Mouse (Mus musculus): ENCODE measurements around the gene Ankrd44. TPM values are rescaled to one million over a fixed set of nuclear protein-coding genes. Genes with fewer than 3 reads are reported as not detected.

Ankrd44 gene
- total and polyA plus RNA-seq, 3 experiments, result 12.7 to 23.0 (median 19.8) TPM

DNA sequence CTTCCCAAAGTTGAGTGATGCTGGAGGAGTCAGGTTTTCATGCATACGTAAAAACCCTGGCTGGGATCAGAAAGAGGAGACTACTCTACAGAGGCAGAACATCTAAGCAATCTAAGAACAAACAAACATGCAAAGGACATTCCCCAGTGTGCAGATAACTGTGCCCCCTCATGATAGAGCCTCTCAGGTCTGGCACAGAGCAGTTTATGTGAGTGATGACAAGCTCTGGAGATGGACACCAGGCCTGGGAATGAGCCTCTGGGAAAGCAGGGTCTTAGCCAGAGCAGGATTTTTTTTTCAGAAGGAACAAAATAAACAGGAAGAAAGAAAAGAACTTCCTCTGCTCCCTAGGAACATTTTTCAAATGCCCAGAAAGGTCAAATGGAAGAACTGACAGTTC lies 176.2 kb downstream of the Ankrd44 start:
- Histone ChIP-seq H3K9me3 (replicated peaks; ENCODE audit: low read length) (no peaks in the 10 kb centered on the region), H3K27me3 (replicated peaks) (no peaks in the 10 kb centered on the region), H3K4me3 (replicated peaks in 1 of 3; ENCODE audit: low read depth in 2 of 3, low read length in 2 of 3, poor library complexity in 1 of 3) (no peak overlapping the region), H3K4me1 (ENCODE audit: control insufficient read depth in 1 of 2, insufficient read depth in 2 of 2) (peaks cover 0 to 16% of the 10 kb centered on the region in 2 experiments; a peak in 1 of 4 replicates), H3K79me2 (replicated peaks; ENCODE audit: control insufficient read depth, extremely low read depth, insufficient read depth, poor library complexity, severe bottlenecking) (no peaks in the 10 kb centered on the region), H3K27ac (ENCODE audit: insufficient read depth, low read depth) (no peak overlapping the region), H3K9ac (ENCODE audit: insufficient read depth, low read depth) (no peak overlapping the region), H3K4me2 (ENCODE audit: insufficient read depth, low read depth, poor library complexity, severe bottlenecking) (no peak overlapping the region), H3K36me3 (replicated peaks in 1 of 2; ENCODE audit: control insufficient read depth in 1 of 2, insufficient read depth in 1 of 2, low read length in 1 of 2) (peaks cover 8 to 37% of the 10 kb centered on the region in 2 experiments)
- no peak for DNase-seq (ENCODE audit: extremely low read depth)
- TF ChIP-seq JUND (conservative IDR thresholded peaks at IDR 0.05; ENCODE audit: low read depth, low read length) (no peak), E2F4 (IDR thresholded peaks at IDR 0.05; ENCODE audit: insufficient replicate concordance, low read depth, low read length) (no peak), ZKSCAN1 (IDR thresholded peaks at IDR 0.05; ENCODE audit: borderline replicate concordance, low read depth, low read length) (no peak), GABPA (IDR thresholded peaks at IDR 0.05; ENCODE audit: insufficient replicate concordance, low read depth, low read length) (no peak), CTCF (conservative IDR thresholded peaks at IDR 0.05 in 1 of 2, IDR thresholded peaks at IDR 0.05 in 1 of 2; ENCODE audit: low read depth in 2 of 2, low read length in 2 of 2) (no peak), USF2 (conservative IDR thresholded peaks at IDR 0.05; ENCODE audit: low read depth, low read length) (no peak), HCFC1 (IDR thresholded peaks at IDR 0.05; ENCODE audit: low read depth, low read length) (no peak), PAX5 (IDR thresholded peaks at IDR 0.05; ENCODE audit: low read length) (no peak), RAD21 (IDR thresholded peaks at IDR 0.05; ENCODE audit: low read depth, low read length) (no peak)
- dilution Hi-C loops (cut with MboI; ENCODE audit: extremely low pct_ligation_motif_present, extremely low pct_unique_long_range_greater_than_20kb, low sequenced_read_pairs), result no loop called here
- in situ Hi-C loops (cut with MboI; ENCODE audit: low pct_ligation_motif_present, low pct_unique_long_range_greater_than_20kb, low sequenced_read_pairs), result no loop called here

DNA sequence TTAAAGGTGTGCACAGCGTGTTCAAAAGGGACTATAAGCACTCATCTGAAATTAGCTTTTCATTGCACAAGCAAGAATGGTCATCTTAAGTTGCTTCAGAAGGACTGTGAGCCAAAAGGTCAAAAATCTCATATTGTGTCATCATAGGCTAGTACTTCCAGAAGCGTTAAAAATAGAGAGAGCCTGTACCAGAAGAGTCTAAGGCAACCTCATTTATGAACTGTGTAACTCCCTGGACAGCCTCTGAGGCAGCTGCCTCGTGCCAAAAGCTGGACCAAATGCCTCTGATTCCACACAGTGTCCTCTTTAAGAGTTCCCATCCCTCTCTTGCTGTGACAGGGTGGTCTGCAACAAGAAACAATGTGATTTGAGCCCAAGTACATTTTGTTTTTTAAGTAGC lies 176.7 kb downstream of the Ankrd44 start:
- in situ Hi-C loops (cut with MboI; ENCODE audit: low pct_ligation_motif_present, low pct_unique_long_range_greater_than_20kb, low sequenced_read_pairs), result no loop called here
- H3K27ac ChIP-seq (ENCODE audit: insufficient read depth, low read depth), result no peak overlapping the region
- H3K9ac ChIP-seq (ENCODE audit: insufficient read depth, low read depth), result no peak overlapping the region
- H3K4me2 ChIP-seq (ENCODE audit: insufficient read depth, low read depth, poor library complexity, severe bottlenecking), result no peak overlapping the region
- dilution Hi-C loops (cut with MboI; ENCODE audit: extremely low pct_ligation_motif_present, extremely low pct_unique_long_range_greater_than_20kb, low sequenced_read_pairs), result no loop called here
- no peak for TF ChIP-seq TBP (conservative IDR thresholded peaks at IDR 0.05; ENCODE audit: low read depth, low read length)
- TF ChIP-seq ETS1 (conservative IDR thresholded peaks at IDR 0.05; ENCODE audit: low read depth, low read length), result no peak
- no peak for TF ChIP-seq USF2 (conservative IDR thresholded peaks at IDR 0.05; ENCODE audit: low read depth, low read length)
- TF ChIP-seq ELF1 (IDR thresholded peaks at IDR 0.05; ENCODE audit: low read depth, low read length), result no peak
- TF ChIP-seq CHD2 (IDR thresholded peaks at IDR 0.05; ENCODE audit: low read length), result no peak
- no peak for TF ChIP-seq EP300 (IDR thresholded peaks at IDR 0.05; ENCODE audit: low read length)
- no peak for TF ChIP-seq PAX5 (IDR thresholded peaks at IDR 0.05; ENCODE audit: low read length)
- no peak for TF ChIP-seq POLR2AphosphoS2 (IDR thresholded peaks at IDR 0.05; ENCODE audit: low read depth, low read length)
- TF ChIP-seq GABPA (IDR thresholded peaks at IDR 0.05; ENCODE audit: insufficient replicate concordance, low read depth, low read length), result no peak
- no peaks in the 10 kb centered on the region for H3K79me2 ChIP-seq (replicated peaks; ENCODE audit: control insufficient read depth, extremely low read depth, insufficient read depth, poor library complexity, severe bottlenecking)
- no peaks in the 10 kb centered on the region for H3K27me3 ChIP-seq (replicated peaks)
- no peaks in the 10 kb centered on the region for H3K9me3 ChIP-seq (replicated peaks; ENCODE audit: low read length)
- DNase-seq (ENCODE audit: extremely low read depth), result no peak
- peaks cover 0 to 16% of the 10 kb centered on the region in 2 experiments; a peak in 1 of 4 replicates for H3K4me1 ChIP-seq (ENCODE audit: control insufficient read depth in 1 of 2, insufficient read depth in 2 of 2)
- H3K4me3 ChIP-seq (replicated peaks in 1 of 3; ENCODE audit: low read depth in 2 of 3, low read length in 2 of 3, poor library complexity in 1 of 3), result no peak overlapping the region
- H3K36me3 ChIP-seq (replicated peaks in 1 of 2; ENCODE audit: control insufficient read depth in 1 of 2, insufficient read depth in 1 of 2, low read length in 1 of 2), result peaks cover 8 to 35% of the 10 kb centered on the region in 2 experiments

Data from CH12.LX (cell line).